In the genomic region with DNA sequence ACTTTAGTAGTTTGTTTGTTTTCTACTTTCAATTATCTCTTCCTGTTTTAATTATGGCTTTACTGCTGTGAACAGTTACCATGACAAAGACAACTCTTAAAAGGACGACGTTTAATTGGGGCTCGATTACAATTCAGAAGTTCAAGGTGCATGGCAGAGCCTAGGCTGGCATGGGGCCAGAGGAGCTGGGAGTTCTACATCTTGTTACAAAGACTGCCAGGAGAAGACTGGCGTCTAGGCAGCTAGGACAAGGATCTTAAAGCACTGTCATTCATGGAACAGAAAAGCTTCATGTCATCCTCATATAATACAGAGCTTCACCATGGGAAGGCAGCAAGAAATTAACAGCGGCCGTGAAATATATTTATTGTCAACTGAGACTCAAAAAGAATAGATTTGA, we compare ENCODE assay signal across 8 mouse cellular contexts.
DNase-seq lines count a peak whose midpoint lies in the region; ATAC-seq and TF ChIP-seq lines count a peak whose summit lies in the region.

No protein-coding gene starts in this region.

- TF ChIP-seq EP300 in liver, embryonic 14.5 days (IDR thresholded peaks at IDR 0.05; ENCODE audit: low read depth), result no peak

- H3K9ac ChIP-seq in heart, embryonic 13.5 days, result peak overlapping the region; percentile 68; the same call in 1 of the 2 replicates
- H3K9ac ChIP-seq in kidney, postnatal 0 days (ENCODE audit: low read depth, low read length), result 0 out of 2 replicates have a peak overlapping the region, but pooled peaks have one; percentile 67
- H3K9ac ChIP-seq in liver, embryonic 14.5 days (replicated peaks), result no peak overlapping the region

- no peaks in the 10 kb centered on the region; the same call in 1 of the 2 replicates for H3K27me3 ChIP-seq in heart, embryonic 13.5 days (replicated peaks)
- no peaks in the 10 kb centered on the region for H3K27me3 ChIP-seq in kidney, postnatal 0 days (ENCODE audit: insufficient read depth, low read length)
- H3K27me3 ChIP-seq in liver, embryonic 14.5 days (ENCODE audit: control insufficient read depth, insufficient read depth, low read length), result no peaks in the 10 kb centered on the region

- H3K27ac ChIP-seq in heart, embryonic 13.5 days (replicated peaks), result peak overlapping the region; percentile 89; the same call in 1 of the 2 replicates
- H3K27ac ChIP-seq in kidney, postnatal 0 days, result no peak overlapping the region
- H3K27ac ChIP-seq in liver, embryonic 14.5 days, result no peak overlapping the region

- TF ChIP-seq CTCF in kidney, postnatal 0 days (IDR thresholded peaks at IDR 0.05; ENCODE audit: low read depth), result no peak
- no peak for TF ChIP-seq CTCF in liver, embryonic 14.5 days (IDR thresholded peaks at IDR 0.05; ENCODE audit: low read depth)

- peaks cover 22% of the 10 kb centered on the region for H3K36me3 ChIP-seq in heart, embryonic 13.5 days
- H3K36me3 ChIP-seq in kidney, postnatal 0 days (ENCODE audit: insufficient read depth, low read length), result no peaks in the 10 kb centered on the region
- no peaks in the 10 kb centered on the region for H3K36me3 ChIP-seq in liver, embryonic 14.5 days (replicated peaks; ENCODE audit: control insufficient read depth, insufficient read depth, low read depth)

- H3K4me3 ChIP-seq in heart, embryonic 13.5 days, result peak overlapping the region; percentile 77
- H3K4me3 ChIP-seq in kidney, postnatal 0 days (replicated peaks; ENCODE audit: low read depth, low read length), result peak overlapping the region; percentile 46; the same call in 1 of the 2 replicates
- H3K4me3 ChIP-seq in liver, embryonic 14.5 days (ENCODE audit: insufficient read depth in 1 of 2, low read depth in 2 of 2, low read length in 2 of 2), result peak overlapping the region; percentile 2 to 69; a peak in 2 of 4 replicates

- no peak for ATAC-seq in heart, embryonic 13.5 days (ENCODE audit: extremely low read depth, insufficient number of reproducible peaks, low FRiP score, low TSS enrichment)
- ATAC-seq in kidney, postnatal 0 days (replicated peaks; ENCODE audit: low FRiP score, low read depth), result no peak
- ATAC-seq in liver, embryonic 14.5 days (ENCODE audit: insufficient read depth), result no peak

- DNase-seq in retina, postnatal 1 day, result peak; percentile 45
- DNase-seq in retina, embryonic 14.5 days (ENCODE audit: low spot score), result no peak
- peak; percentile 66 to 79 for DNase-seq in cerebellum, postnatal 14 days
- peak; percentile 21 for DNase-seq in kidney, postnatal 0 days (ENCODE audit: low spot score)
- DNase-seq in liver, embryonic 14.5 days (ENCODE audit: low read depth in 3 of 3, low spot score in 3 of 3), result no peak
- peak; percentile 13 for DNase-seq in right cerebral cortex, adult 18-20 months
- no peak for DNase-seq in spleen, postnatal 14 days (ENCODE audit: low spot score in 2 of 2)

- WGBS in heart, embryonic 13.5 days, result 45% methylated on average over 6 of the region's 6 CpGs
- WGBS in kidney, postnatal 0 days, result 42% methylated on average over 6 of the region's 6 CpGs
- 40% methylated on average over 6 of the region's 6 CpGs for WGBS in liver, embryonic 14.5 days (ENCODE audit: insufficient replicate concordance)

- peaks cover 7% of the 10 kb centered on the region for H3K4me1 ChIP-seq in heart, embryonic 13.5 days
- no peaks in the 10 kb centered on the region for H3K4me1 ChIP-seq in kidney, postnatal 0 days (replicated peaks; ENCODE audit: insufficient read depth, low read length)
- peaks cover 0 to 3% of the 10 kb centered on the region in 2 experiments; a peak in 3 of 4 replicates for H3K4me1 ChIP-seq in liver, embryonic 14.5 days (replicated peaks; ENCODE audit: control insufficient read depth in 2 of 2, insufficient read depth in 2 of 2, low read length in 1 of 2)

- H3K4me2 ChIP-seq in heart, embryonic 13.5 days, result peak overlapping the region; percentile 75
- peak overlapping the region; percentile 46 for H3K4me2 ChIP-seq in kidney, postnatal 0 days (ENCODE audit: low read length)
- peak overlapping the region; percentile 57 for H3K4me2 ChIP-seq in liver, embryonic 14.5 days (ENCODE audit: low read depth)

- H3K9me3 ChIP-seq in heart, embryonic 13.5 days, result peaks cover 11% of the 10 kb centered on the region; the same call in 1 of the 2 replicates
- no peaks in the 10 kb centered on the region for H3K9me3 ChIP-seq in kidney, postnatal 0 days (replicated peaks; ENCODE audit: low read length)
- no peaks in the 10 kb centered on the region for H3K9me3 ChIP-seq in liver, embryonic 14.5 days (ENCODE audit: control insufficient read depth, low read length)

Comparison
In these comparisons a context has a peak if more than half of its experiments do, and no peak if none do; other contexts are left out.
1. DNase-seq: peak in retina, postnatal 1 day (single experiment), cerebellum, postnatal 14 days (2 of 2), kidney, postnatal 0 days (single experiment) and right cerebral cortex, adult 18-20 months (single experiment); none in retina, embryonic 14.5 days (single experiment), liver, embryonic 14.5 days (0 of 3) and spleen, postnatal 14 days (0 of 2).
2. Peak in every context shown above with its lines, with median percentiles within 50 percentile points of each other: H3K4me2 ChIP-seq and H3K4me3 ChIP-seq.